Mouse (Mus musculus) heart, postnatal 0 days (tissue): ENCODE results near the gene Zranb3.

ENCODE experiments used
- CTCF ChIP-seq: IDR thresholded peaks from 2 replicates; pipeline ENCODE4 v1.5.1; 2016; ENCODE audit warnings: antibody characterized with exemption, control low read depth, low read depth
- EP300 ChIP-seq: IDR thresholded peaks from 2 replicates; pipeline ENCODE4 v1.6.1; 2016; ENCODE audit warnings: antibody characterized with exemption, low read depth

DNA sequence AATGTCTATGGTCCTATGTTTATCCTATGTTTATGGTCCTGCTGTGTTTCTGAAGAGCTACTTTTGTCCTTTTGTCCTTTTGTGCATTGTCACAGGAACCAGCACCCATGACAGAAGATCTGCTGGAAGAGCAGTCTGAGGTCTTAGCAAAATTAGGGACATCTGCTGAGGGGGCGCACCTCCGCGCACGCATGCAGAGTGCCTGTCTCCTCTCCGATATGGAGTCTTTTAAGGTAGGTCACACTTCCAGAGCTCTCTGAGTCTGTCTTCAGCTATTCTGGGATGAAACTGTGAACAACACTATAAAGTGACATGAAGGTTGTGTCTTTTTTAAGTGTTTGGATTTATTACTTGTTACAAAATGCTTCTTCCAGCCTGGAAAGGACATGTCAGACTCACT lies 168.5 kb downstream of the Zranb3 start:
- no peak for TF ChIP-seq EP300
- no peak for TF ChIP-seq CTCF
